Mouse (Mus musculus) neural tube, embryonic 11.5 days (tissue): ENCODE results near the gene Myof. TPM values are rescaled to one million over a fixed set of nuclear protein-coding genes. Genes with fewer than 3 reads are reported as not detected.

Source experiments
- ATAC-seq: fragments of 200-750 bp; cut with Nextera tagmentation; 2 replicates; pipeline ENCODE4 v1.8.0; 2017; ENCODE audit warnings: moderate number of reproducible peaks, mild to moderate bottlenecking, moderate TSS enrichment, moderate library complexity; ENCODE audit not compliant: insufficient read depth, low FRiP score, low TSS enrichment
- DNase-seq: peaks from one replicate; pipeline ENCODE4 v3.0.0-alpha.2; 2015; ENCODE audit warnings: low spot score
- H3K27ac ChIP-seq: fragments of 300-500 bp; sonication (generic); 2 replicates; pipeline ENCODE4 v1.5.1; 2014; ENCODE audit warnings: low read depth, mild to moderate bottlenecking, low read length
- H3K27me3 ChIP-seq: fragments of 300-500 bp; sonication (generic); 2 replicates; pipeline ENCODE4 v1.6.1; 2014; ENCODE audit warnings: mild to moderate bottlenecking, low read length, mixed read lengths; ENCODE audit not compliant: control insufficient read depth, insufficient read depth
- H3K36me3 ChIP-seq: fragments of 300-500 bp; sonication (generic); 2 replicates; pipeline ENCODE4 v1.6.1; 2014; ENCODE audit warnings: mild to moderate bottlenecking, low read length, moderate library complexity, mixed read lengths; ENCODE audit not compliant: control insufficient read depth, insufficient read depth
- H3K4me1 ChIP-seq: fragments of 300-500 bp; sonication (generic); 2 replicates; pipeline ENCODE4 v1.6.1; 2014; ENCODE audit warnings: low read length, mixed read lengths; ENCODE audit not compliant: control insufficient read depth, insufficient read depth
- H3K4me2 ChIP-seq: fragments of 300-500 bp; sonication (generic); 2 replicates; pipeline ENCODE4 v1.6.1; 2014; ENCODE audit warnings: low read depth, mild to moderate bottlenecking, moderate library complexity
- H3K4me3 ChIP-seq: fragments of 300-500 bp; sonication (generic); 2 replicates; pipeline ENCODE4 v1.5.1; 2014; ENCODE audit warnings: low read depth, low read length
- H3K9ac ChIP-seq: fragments of 300-500 bp; sonication (generic); 2 replicates; pipeline ENCODE4 v1.6.1; 2014; ENCODE audit warnings: mild to moderate bottlenecking, low read length
- H3K9me3 ChIP-seq: fragments of 300-500 bp; sonication (generic); 2 replicates; pipeline ENCODE4 v1.6.1; 2016; ENCODE audit warnings: low read length; ENCODE audit not compliant: control insufficient read depth
- WGBS: fragments of 180-500 bp; shearing (Covaris S2); extraction: QIAGEN DNeasy Blood & Tissue Kit; methylation state at CpG from one replicate; pipeline ENCODE4 v1.1.7; 2014; 5-methylcytosine and 5-hydroxymethylcytosine counted together
- polyA plus RNA-seq: library from polyadenylated mRNA; unstranded; fragments of >200 nt; fragmentation: Nextera tagmentation; extraction: Ambion mirVana; gene quantifications from 2 replicates; pipeline ENCODE4 v1.2.1, GENCODE M21; 2014

The Myof gene
- polyA plus RNA-seq, 1 experiment from 2014 or later = 2.1 TPM

GRCm38 (mm10) chr19:38076251-38076650 lies 32.9 kb upstream of the Myof start:
- Histone ChIP-seq H3K27me3 (no peaks in the 10 kb centered on the region), H3K4me2 (no peak overlapping the region), H3K4me3 (no peak overlapping the region), H3K9me3 (no peaks in the 10 kb centered on the region), H3K36me3 (no peaks in the 10 kb centered on the region; the same call in none of the 2 replicates), H3K4me1 (no peaks in the 10 kb centered on the region), H3K27ac (no peak overlapping the region), H3K9ac (no peak overlapping the region)
- ATAC-seq (no peak), DNase-seq (no peak)
- 91% methylated on average over 2 of the region's 2 CpGs for WGBS

DNA sequence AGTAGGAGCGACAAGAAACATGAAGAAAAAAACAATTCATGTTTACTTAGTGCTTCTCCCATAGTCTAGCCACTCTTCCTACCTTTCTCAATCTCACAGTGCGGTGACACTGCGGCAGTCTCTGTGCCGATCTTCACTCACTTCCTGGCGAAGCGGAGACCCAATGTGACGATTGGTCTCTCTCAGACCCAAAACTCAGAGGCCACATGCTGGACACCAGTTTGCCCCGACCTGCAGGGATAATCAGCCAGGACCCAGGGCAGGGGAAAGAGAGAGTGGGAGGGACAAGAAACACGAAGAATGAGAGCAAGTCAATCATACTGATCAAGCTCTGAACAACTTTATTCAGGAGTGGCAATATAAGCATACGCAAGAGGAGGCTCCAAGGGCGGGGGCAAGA lies 31.7 kb upstream of the Myof start:
- no peak overlapping the region for H3K4me3 ChIP-seq
- no peak overlapping the region for H3K4me2 ChIP-seq
- ATAC-seq (no peak), DNase-seq (no peak)
- no peak overlapping the region for H3K27ac ChIP-seq
- peaks cover 3% of the 10 kb centered on the region for H3K36me3 ChIP-seq
- no peaks in the 10 kb centered on the region for H3K9me3 ChIP-seq
- WGBS = 82% methylated on average over 11 of the region's 11 CpGs
- H3K4me1 ChIP-seq = no peaks in the 10 kb centered on the region
- no peaks in the 10 kb centered on the region for H3K27me3 ChIP-seq
- H3K9ac ChIP-seq = no peak overlapping the region

GRCm38 (mm10) chr19:38073226-38073625 lies 29.8 kb upstream of the Myof start:
- no peak overlapping the region for H3K4me3 ChIP-seq
- H3K27me3 ChIP-seq = no peaks in the 10 kb centered on the region
- H3K4me2 ChIP-seq = no peak overlapping the region
- no peak for ATAC-seq
- H3K4me1 ChIP-seq = no peaks in the 10 kb centered on the region
- WGBS = 90% methylated on average over 5 of the region's 5 CpGs
- H3K27ac ChIP-seq = no peak overlapping the region
- no peaks in the 10 kb centered on the region for H3K9me3 ChIP-seq
- H3K36me3 ChIP-seq = peaks cover 4% of the 10 kb centered on the region
- DNase-seq = no peak
- H3K9ac ChIP-seq = no peak overlapping the region

GRCm38 (mm10) chr19:38064051-38064450 lies 20.7 kb upstream of the Myof start:
- no peaks in the 10 kb centered on the region for H3K4me1 ChIP-seq
- ATAC-seq (no peak), DNase-seq (no peak)
- no peaks in the 10 kb centered on the region for H3K27me3 ChIP-seq
- no peaks in the 10 kb centered on the region for H3K9me3 ChIP-seq
- no peaks in the 10 kb centered on the region for H3K36me3 ChIP-seq
- H3K9ac ChIP-seq = no peak overlapping the region
- H3K4me2 ChIP-seq = no peak overlapping the region
- 97% methylated on average over 1 of the region's 1 CpGs for WGBS
- H3K4me3 ChIP-seq = no peak overlapping the region
- no peak overlapping the region for H3K27ac ChIP-seq

DNA sequence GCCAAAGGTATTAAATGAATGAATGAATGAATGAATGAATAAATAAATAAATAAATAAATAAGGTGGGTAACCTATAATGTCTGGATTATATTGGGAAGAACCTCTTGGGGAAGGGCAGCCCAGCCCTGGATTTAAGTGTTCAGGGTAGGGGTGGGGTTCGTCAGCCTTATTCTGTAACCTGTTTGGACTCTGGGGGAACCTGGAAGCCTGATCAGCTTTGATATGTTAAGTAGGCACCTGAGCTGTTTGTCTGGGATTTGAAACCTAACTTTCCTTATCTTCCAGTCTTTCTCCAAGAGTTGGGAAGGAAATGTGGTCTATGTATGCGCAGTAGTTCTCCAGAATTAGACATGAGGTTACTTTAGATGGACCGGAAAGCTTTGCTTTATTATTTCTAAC lies 19.8 kb upstream of the Myof start:
- no peaks in the 10 kb centered on the region for H3K4me1 ChIP-seq
- ATAC-seq (no peak), DNase-seq (no peak)
- no peak overlapping the region for H3K27ac ChIP-seq
- no peak overlapping the region for H3K4me2 ChIP-seq
- H3K36me3 ChIP-seq = no peaks in the 10 kb centered on the region
- no peaks in the 10 kb centered on the region for H3K27me3 ChIP-seq
- no peak overlapping the region for H3K4me3 ChIP-seq
- 95% methylated on average over 3 of the region's 3 CpGs for WGBS
- H3K9me3 ChIP-seq = no peaks in the 10 kb centered on the region
- no peak overlapping the region for H3K9ac ChIP-seq

DNA sequence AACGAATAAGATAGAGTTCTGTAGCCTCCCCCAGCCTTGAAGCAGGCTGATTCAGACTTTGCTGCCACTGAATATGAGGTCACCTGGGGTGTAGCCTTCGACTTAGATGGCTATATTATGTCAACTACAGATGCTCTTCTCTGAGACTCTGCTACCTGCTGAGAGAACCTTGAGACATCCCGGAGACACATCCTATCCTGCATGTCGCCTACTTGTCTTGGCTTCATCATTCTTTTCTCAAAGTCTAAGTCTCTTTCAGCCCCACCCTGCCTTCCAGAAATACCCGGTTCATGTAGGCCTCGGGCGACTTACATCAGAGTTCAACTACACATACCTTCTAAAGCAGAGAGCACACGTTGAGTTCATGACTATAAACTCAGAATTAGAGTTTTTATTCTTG lies 13.6 kb upstream of the Myof start:
- H3K27ac ChIP-seq = no peak overlapping the region
- ATAC-seq (no peak), DNase-seq (no peak)
- no peaks in the 10 kb centered on the region for H3K27me3 ChIP-seq
- no peaks in the 10 kb centered on the region for H3K4me1 ChIP-seq
- no peak overlapping the region for H3K9ac ChIP-seq
- no peak overlapping the region for H3K4me2 ChIP-seq
- no peaks in the 10 kb centered on the region for H3K36me3 ChIP-seq
- no peak overlapping the region for H3K4me3 ChIP-seq
- WGBS = 91% methylated on average over 8 of the region's 8 CpGs
- no peaks in the 10 kb centered on the region for H3K9me3 ChIP-seq

GRCm38 (mm10) chr19:38056276-38056675 lies 12.9 kb upstream of the Myof start:
- DNase-seq (no peak), ATAC-seq (no peak)
- Histone ChIP-seq H3K4me1 (no peaks in the 10 kb centered on the region), H3K9ac (no peak overlapping the region), H3K9me3 (no peaks in the 10 kb centered on the region), H3K27me3 (no peaks in the 10 kb centered on the region), H3K4me2 (peak overlapping the region; percentile 62), H3K36me3 (no peaks in the 10 kb centered on the region), H3K27ac (no peak overlapping the region), H3K4me3 (peak overlapping the region; percentile 70)
- WGBS = 63% methylated on average over 3 of the region's 3 CpGs

- Histone ChIP-seq H3K9ac (no peak overlapping the region), H3K27ac (no peak overlapping the region), H3K4me2 (peak overlapping the region; percentile 62), H3K4me1 (no peaks in the 10 kb centered on the region), H3K9me3 (no peaks in the 10 kb centered on the region), H3K27me3 (no peaks in the 10 kb centered on the region), H3K4me3 (peak overlapping the region; percentile 70), H3K36me3 (no peaks in the 10 kb centered on the region)
- no peak for DNase-seq
- 19% methylated on average over 6 of the region's 6 CpGs for WGBS
- ATAC-seq = no peak
These were observed 12.4 kb upstream of the Myof start for GRCm38 (mm10) chr19:38055798-38056197.

- Histone ChIP-seq H3K9ac (peak within 1 kb of the TSS; percentile 69), H3K4me3 (peak within 1 kb of the TSS; percentile 70), H3K4me1 (no peaks in the 10 kb centered on the region), H3K4me2 (peak within 1 kb of the TSS; percentile 62), H3K36me3 (no peaks in the 10 kb centered on the region), H3K9me3 (no peaks in the 10 kb centered on the region), H3K27ac (no peak within 1 kb of the TSS; the same call in 1 of the 2 replicates), H3K27me3 (no peaks in the 10 kb centered on the region)
- ATAC-seq (peak; percentile 96), DNase-seq (peak; percentile 99)
- WGBS = under 1% methylated on average over 32 of the region's 36 CpGs
These were observed 11.4 kb upstream of the Myof start, which contains the start of gene Cep55 for GRCm38 (mm10) chr19:38054720-38055192. Gene Cep55 (plus strand): TSS chr19:38055011.
